14 mouse cellular contexts compared by ENCODE assay signal in genomic region chr2:120107446-120107845, GRCm38 (mm10).
"Had no signal": no experiment of that assay in that cellular context is flagged by ENCODE, and none has a peak within 500 bp of the region (broad histone marks: within the 10 kb centered on the region; RNA-seq: fewer than 3 reads in every experiment).

No protein-coding gene starts in this region.

- H3K4me2 ChIP-seq: limb, embryonic 15.5 days; liver, embryonic 12.5 days; lung, embryonic 14.5 days; neural tube, embryonic 12.5 days had no signal

- H3K4me1 ChIP-seq: midbrain, embryonic 10.5 days; neural tube, embryonic 12.5 days had no signal

- H3K27me3 ChIP-seq: limb, embryonic 15.5 days; liver, embryonic 12.5 days; neural tube, embryonic 12.5 days had no signal

- H3K27ac ChIP-seq: kidney, postnatal 0 days; limb, embryonic 15.5 days; liver, embryonic 12.5 days; midbrain, embryonic 10.5 days; neural tube, embryonic 12.5 days; stomach, postnatal 0 days had no signal

- H3K9ac ChIP-seq: limb, embryonic 15.5 days; liver, embryonic 12.5 days; lung, embryonic 14.5 days; neural tube, embryonic 12.5 days had no signal

- DNase-seq: layer of hippocampus, adult 9-11 months; layer of hippocampus, postnatal 36 days; lung, embryonic 14.5 days; lung, postnatal 10 days; lung, postnatal 4 days; midbrain, embryonic 14.5 days; right cerebral cortex, postnatal 14 days; thymus, postnatal 4 days had no signal

- ATAC-seq: liver, embryonic 12.5 days had no signal

- H3K36me3 ChIP-seq: limb, embryonic 15.5 days; liver, embryonic 12.5 days; midbrain, embryonic 10.5 days; neural tube, embryonic 12.5 days had no signal

- H3K9me3 ChIP-seq: limb, embryonic 15.5 days; liver, embryonic 12.5 days; midbrain, embryonic 10.5 days; neural tube, embryonic 12.5 days had no signal

- H3K4me3 ChIP-seq: limb, embryonic 15.5 days; liver, embryonic 12.5 days; midbrain, embryonic 10.5 days; neural tube, embryonic 12.5 days had no signal
